Mouse (Mus musculus): ENCODE results near the gene Creb1. TPM values are rescaled to one million over a fixed set of nuclear protein-coding genes. Genes with fewer than 3 reads are reported as not detected.

Creb1 gene
- polyA plus RNA-seq, 1 experiment from 2014 or later, result 36.4 TPM

Other genes starting within 250 kb of the Creb1 start
- 18.7 and 20.5 TPM in 2 replicates for gene Mettl21a, start 84.6 kb downstream of the Creb1 start, polyA plus RNA-seq (2015; fragmentation: Nextera tagmentation; extraction: Ambion mirVana)
- gene Ccnyl1, start 157.8 kb downstream of the Creb1 start, polyA plus RNA-seq (2015; fragmentation: Nextera tagmentation; extraction: Ambion mirVana), result 3.8 TPM in 2 replicates
- 3.0 and 3.1 TPM in 2 replicates for gene Fzd5, start 205.1 kb downstream of the Creb1 start, polyA plus RNA-seq (2015; fragmentation: Nextera tagmentation; extraction: Ambion mirVana)